Mouse (Mus musculus) liver, embryonic 14.5 days (tissue): ENCODE results near the gene Wnt11. TPM values are rescaled to one million over a fixed set of nuclear protein-coding genes. Genes with fewer than 3 reads are reported as not detected.

ENCODE experiments used
- ATAC-seq: fragments of 200-750 bp; cut with Nextera tagmentation; 2 replicates; pipeline ENCODE4 v1.8.0; 2017; ENCODE audit warnings: moderate number of reproducible peaks, mild to moderate bottlenecking, moderate library complexity; ENCODE audit not compliant: insufficient read depth
- DNase-seq, 3 experiments: peaks; one replicate each; pipeline ENCODE4 v3.0.0-alpha.2; 2012 to 2013; ENCODE audit warnings: low read depth in 3 of 3, low spot score in 3 of 3
- H3K27ac ChIP-seq: fragments of 300-500 bp; sonication (generic); 2 replicates; pipeline ENCODE4 v1.5.1; 2014; ENCODE audit warnings: moderate library complexity, mild to moderate bottlenecking, control low read depth, inconsistent platforms
- H3K27me3 ChIP-seq: fragments of 300-500 bp; sonication (generic); 2 replicates; pipeline ENCODE4 v1.6.1; 2014; ENCODE audit warnings: mild to moderate bottlenecking, low read length, moderate library complexity; ENCODE audit not compliant: control insufficient read depth, insufficient read depth
- H3K36me3 ChIP-seq: fragments of 300-500 bp; sonication (generic); replicated peaks from 2 replicates; pipeline ENCODE4 v1.6.1; 2014; ENCODE audit warnings: low read depth; ENCODE audit not compliant: control insufficient read depth, insufficient read depth
- H3K4me1 ChIP-seq, 2 experiments: fragments of 200-500 bp in 1 of 2; fragments of 300-500 bp in 1 of 2; sonication (generic) in 1 of 2; replicated peaks; 2 replicates each; pipeline ENCODE4 v1.6.1; 2012 to 2014; ENCODE audit warnings: antibody characterized with exemption in 1 of 2, inconsistent platforms in 1 of 2, low read length in 1 of 2; ENCODE audit not compliant: control insufficient read depth in 2 of 2, insufficient read depth in 2 of 2
- H3K4me2 ChIP-seq: fragments of 300-500 bp; sonication (generic); 2 replicates; pipeline ENCODE4 v1.6.1; 2014; ENCODE audit warnings: low read depth, mild to moderate bottlenecking, control low read depth, moderate library complexity
- H3K4me3 ChIP-seq, 2 experiments: fragments of 200-500 bp in 1 of 2; fragments of 300-500 bp in 1 of 2; sonication (generic) in 1 of 2; 2 replicates each; pipeline ENCODE4 v1.5.1; 2012 to 2014; ENCODE audit warnings: low read depth in 2 of 2, low read length in 2 of 2, mild to moderate bottlenecking in 2 of 2, control low read depth in 1 of 2, inconsistent platforms in 1 of 2, moderate library complexity in 1 of 2; ENCODE audit not compliant: insufficient read depth in 1 of 2
- H3K9ac ChIP-seq: fragments of 300-500 bp; sonication (generic); replicated peaks from 2 replicates; pipeline ENCODE4 v1.6.1; 2014; ENCODE audit warnings: mild to moderate bottlenecking, control low read depth, moderate library complexity
- H3K9me3 ChIP-seq: fragments of 300-500 bp; sonication (generic); 2 replicates; pipeline ENCODE4 v1.6.1; 2016; ENCODE audit warnings: low read length, mixed read lengths; ENCODE audit not compliant: control insufficient read depth
- CTCF ChIP-seq: IDR thresholded peaks from 2 replicates; pipeline ENCODE4 v1.5.1; 2016; ENCODE audit warnings: antibody characterized with exemption, low read depth, control low read depth
- EP300 ChIP-seq: IDR thresholded peaks from 2 replicates; pipeline ENCODE4 v1.6.1; 2016; ENCODE audit warnings: antibody characterized with exemption, low read depth
- WGBS: fragments of 180-500 bp; shearing (Covaris S2); extraction: QIAGEN DNeasy Blood & Tissue Kit; methylation state at CpG from one replicate; pipeline ENCODE4 v1.1.7; 2014; ENCODE audit not compliant: insufficient replicate concordance; 5-methylcytosine and 5-hydroxymethylcytosine counted together
- polyA plus RNA-seq, 2 experiments: library from polyadenylated mRNA; depleted of rRNA in 1 of 2; stranded (reverse) in 1 of 2; unstranded in 1 of 2; fragments of >200 nt; fragmentation: Nextera tagmentation in 1 of 2; extraction: Ambion mirVana in 1 of 2; gene quantifications; 2 replicates each; pipeline versions ENCODE4 v1.2.1 to v1.2.3; 2012 to 2014

Gene Wnt11
- polyA plus RNA-seq (2012; rRNA removed) = 0.93 and 0.95 TPM in 2 replicates
- 0.46 and 0.48 TPM in 2 replicates for polyA plus RNA-seq (2014; fragmentation: Nextera tagmentation; extraction: Ambion mirVana)

- Histone ChIP-seq H3K9ac (no peak within 1 kb of the TSS), H3K9me3 (no peaks in the 10 kb centered on the region), H3K4me3 (peak within 1 kb of the TSS; percentile 27 to 34; a peak in 3 of 4 replicates), H3K27me3 (peaks cover 77% of the 10 kb centered on the region), H3K27ac (no peak within 1 kb of the TSS), H3K4me1 (no peaks in the 10 kb centered on the region), H3K4me2 (peak within 1 kb of the TSS; percentile 49), H3K36me3 (no peaks in the 10 kb centered on the region)
- no peak for ATAC-seq
- under 1% methylated on average over 65 of the region's 66 CpGs for WGBS
- DNase-seq = no peak
- no peak for TF ChIP-seq CTCF
- TF ChIP-seq EP300 = no peak
These were observed at the start of gene Wnt11 for GRCm38 (mm10) chr7:98834711-98835321. Gene Wnt11, plus strand, starts transcription at chr7:98835112.

GRCm38 (mm10) chr7:98786792-98787612 lies 47.9 kb upstream of the Wnt11 start:
- Histone ChIP-seq H3K27me3 (no peaks in the 10 kb centered on the region; the same call in 1 of the 2 replicates), H3K4me1 (peaks cover 0 to 4% of the 10 kb centered on the region in 2 experiments; a peak in 2 of 4 replicates), H3K9ac (no peak overlapping the region), H3K4me3 (no peak overlapping the region), H3K9me3 (no peaks in the 10 kb centered on the region), H3K36me3 (no peaks in the 10 kb centered on the region), H3K4me2 (no peak overlapping the region), H3K27ac (no peak overlapping the region)
- TF ChIP-seq CTCF = no peak
- TF ChIP-seq EP300 = no peak
- ATAC-seq = no peak
- 12% methylated on average over 11 of the region's 11 CpGs for WGBS
- no peak for DNase-seq

- DNase-seq (no peak), ATAC-seq (no peak)
- no peak overlapping the region for H3K4me3 ChIP-seq
- no peak overlapping the region for H3K27ac ChIP-seq
- TF ChIP-seq EP300 (no peak), CTCF (no peak)
- H3K36me3 ChIP-seq = no peaks in the 10 kb centered on the region
- H3K9ac ChIP-seq = no peak overlapping the region
- WGBS = 44% methylated on average over 7 of the region's 7 CpGs
- H3K9me3 ChIP-seq = no peaks in the 10 kb centered on the region
- H3K4me2 ChIP-seq = no peak overlapping the region
- no peaks in the 10 kb centered on the region; the same call in 1 of the 2 replicates for H3K27me3 ChIP-seq
- peaks cover 0 to 4% of the 10 kb centered on the region in 2 experiments; a peak in 2 of 4 replicates for H3K4me1 ChIP-seq
These were observed 46.2 kb upstream of the Wnt11 start for GRCm38 (mm10) chr7:98788721-98789120.

- Histone ChIP-seq H3K27me3 (no peaks in the 10 kb centered on the region; the same call in 1 of the 2 replicates), H3K4me2 (no peak overlapping the region), H3K9ac (no peak overlapping the region), H3K27ac (no peak overlapping the region), H3K4me1 (peaks cover 0 to 4% of the 10 kb centered on the region in 2 experiments; a peak in 2 of 4 replicates), H3K36me3 (no peaks in the 10 kb centered on the region), H3K4me3 (no peak overlapping the region), H3K9me3 (no peaks in the 10 kb centered on the region)
- ATAC-seq (no peak), DNase-seq (no peak)
- WGBS = 59% methylated on average over 4 of the region's 4 CpGs
- TF ChIP-seq EP300 (no peak), CTCF (no peak)
These were observed 45.8 kb upstream of the Wnt11 start for GRCm38 (mm10) chr7:98789121-98789520.

GRCm38 (mm10) chr7:98791864-98792263 lies 43.0 kb upstream of the Wnt11 start:
- H3K4me2 ChIP-seq = no peak overlapping the region
- H3K27ac ChIP-seq = no peak overlapping the region
- no peaks in the 10 kb centered on the region for H3K9me3 ChIP-seq
- peaks cover 0 to 3% of the 10 kb centered on the region in 2 experiments; a peak in 2 of 4 replicates for H3K4me1 ChIP-seq
- TF ChIP-seq EP300 (no peak), CTCF (no peak)
- DNase-seq (no peak), ATAC-seq (no peak)
- 51% methylated on average over 5 of the region's 5 CpGs for WGBS
- H3K36me3 ChIP-seq = no peaks in the 10 kb centered on the region
- H3K9ac ChIP-seq = no peak overlapping the region
- H3K27me3 ChIP-seq = no peaks in the 10 kb centered on the region
- no peak overlapping the region for H3K4me3 ChIP-seq
